Mouse (Mus musculus): Measurements from ENCODE around the gene BC024978.

BC024978 gene

DNA sequence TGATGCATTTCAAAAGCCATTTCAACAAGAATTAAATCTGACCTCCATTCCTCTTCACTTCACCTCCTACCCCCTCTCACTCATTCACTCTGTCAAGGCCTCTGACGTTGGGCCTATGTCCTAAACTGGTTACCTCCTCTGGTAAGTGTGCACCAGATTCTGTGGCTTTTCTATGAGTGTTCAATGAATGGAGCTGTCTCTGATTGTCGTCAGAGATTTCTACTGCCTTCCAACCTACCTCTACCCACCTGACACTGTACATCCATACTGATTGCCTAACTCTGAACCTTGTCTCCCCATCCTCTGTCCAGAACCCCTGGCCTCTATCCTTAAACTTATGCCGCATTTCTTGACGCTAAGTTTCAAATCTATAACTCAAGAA is 17.6 kb upstream of the BC024978 start:
- no peak for DNase-seq (ENCODE audit: extremely low spot score)

DNA sequence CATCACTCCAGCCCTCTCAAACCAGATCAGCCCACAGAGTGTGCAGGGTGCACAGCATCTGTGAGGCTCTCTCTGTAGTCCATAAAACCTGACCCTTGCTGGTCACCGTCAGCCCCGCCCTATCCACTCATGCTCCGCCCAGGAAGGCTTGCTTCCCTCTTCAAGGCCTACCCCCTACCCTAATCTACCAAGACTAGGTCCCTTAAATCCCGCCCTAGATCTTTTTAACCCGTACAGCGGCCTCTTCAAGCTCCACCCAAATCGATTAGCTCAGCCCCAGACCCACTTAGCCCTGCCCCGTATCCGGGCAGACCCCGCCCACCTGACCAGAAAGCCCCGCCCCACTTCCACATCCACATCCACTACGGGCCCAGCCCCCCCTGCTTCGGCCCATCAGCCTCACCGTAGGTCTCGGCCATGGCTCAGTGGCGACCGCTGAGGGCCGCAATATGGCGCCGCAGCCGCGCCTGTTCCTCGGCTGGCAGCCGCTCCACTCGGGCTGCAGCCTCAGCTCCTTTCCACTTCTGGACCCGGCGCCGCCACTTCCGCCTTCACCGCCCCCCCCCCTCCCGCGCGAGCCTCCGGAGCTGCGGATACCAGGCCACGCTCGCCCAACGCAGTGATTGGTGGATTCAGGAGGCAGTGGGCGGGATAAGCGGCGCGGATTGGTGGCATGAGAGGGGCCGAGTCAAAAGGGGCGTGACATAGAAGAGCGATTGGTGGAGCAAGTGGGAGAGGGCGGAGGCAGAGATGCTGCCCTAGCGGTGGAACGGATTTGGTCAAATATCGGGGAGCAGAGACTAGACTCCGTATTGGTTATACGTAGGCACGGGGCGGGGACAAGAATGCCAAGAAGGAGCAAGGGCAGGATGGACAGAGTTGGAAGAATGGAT is 17.0 kb upstream of the BC024978 start, which contains the start of gene Rab4b:
Gene Rab4b (minus strand): TSS at position 573 of the 893 bp plus-strand sequence.
- DNase-seq (ENCODE audit: extremely low spot score) = peak; percentile 100

DNA sequence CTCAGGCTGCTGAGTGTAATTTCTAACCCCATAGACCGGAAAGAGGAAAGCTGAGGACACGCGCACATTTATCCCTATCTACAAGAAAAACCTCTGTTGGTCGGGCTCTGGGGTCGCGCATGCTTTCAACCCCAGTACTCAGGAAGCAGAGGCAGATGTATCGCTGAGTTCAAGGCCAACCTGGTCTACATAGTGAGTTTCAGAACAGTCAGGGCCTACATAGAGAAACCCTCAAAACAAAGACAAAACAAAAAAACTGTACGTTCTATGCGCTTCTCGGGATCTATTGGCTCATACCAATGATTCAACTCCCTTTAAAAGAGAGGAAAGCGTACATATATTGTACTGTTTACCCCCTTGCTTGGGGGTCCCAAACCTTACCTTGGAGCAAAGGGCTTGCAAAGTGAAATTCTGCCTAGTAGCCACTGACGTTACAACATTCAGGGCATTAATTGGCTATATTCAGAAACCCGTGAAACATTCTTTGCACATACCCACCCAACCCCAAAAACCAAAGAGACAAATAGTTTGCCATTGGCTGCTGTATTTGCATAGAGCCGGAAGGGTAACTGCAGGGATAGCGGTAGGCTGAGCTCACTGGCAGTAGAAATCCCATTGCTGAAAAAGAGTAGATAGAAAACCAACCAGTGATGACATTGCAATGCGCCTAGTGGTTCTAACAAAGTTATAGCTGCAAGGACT is 16.2 kb upstream of the BC024978 start:
- DNase-seq (ENCODE audit: extremely low spot score) = no peak

DNA sequence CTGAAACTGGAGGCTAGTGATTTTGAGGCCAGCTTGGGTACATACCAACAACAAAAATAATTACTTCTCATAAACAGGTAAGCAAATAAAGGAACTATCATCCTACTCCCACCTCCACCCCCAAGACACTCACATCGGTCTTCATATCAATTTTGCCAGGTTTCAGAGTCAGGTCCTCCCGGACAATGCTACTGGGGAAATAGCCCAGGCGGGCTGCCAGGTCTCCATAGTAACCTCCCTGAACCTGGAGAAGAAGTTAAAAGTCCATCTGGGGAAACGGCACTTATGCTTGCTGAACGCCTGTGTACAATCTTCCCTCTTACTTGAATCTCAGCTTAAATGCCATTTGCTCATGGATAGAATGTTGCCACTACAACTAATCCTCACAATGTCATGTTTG is 15.5 kb upstream of the BC024978 start:
- no peak for DNase-seq (ENCODE audit: extremely low spot score)

DNA sequence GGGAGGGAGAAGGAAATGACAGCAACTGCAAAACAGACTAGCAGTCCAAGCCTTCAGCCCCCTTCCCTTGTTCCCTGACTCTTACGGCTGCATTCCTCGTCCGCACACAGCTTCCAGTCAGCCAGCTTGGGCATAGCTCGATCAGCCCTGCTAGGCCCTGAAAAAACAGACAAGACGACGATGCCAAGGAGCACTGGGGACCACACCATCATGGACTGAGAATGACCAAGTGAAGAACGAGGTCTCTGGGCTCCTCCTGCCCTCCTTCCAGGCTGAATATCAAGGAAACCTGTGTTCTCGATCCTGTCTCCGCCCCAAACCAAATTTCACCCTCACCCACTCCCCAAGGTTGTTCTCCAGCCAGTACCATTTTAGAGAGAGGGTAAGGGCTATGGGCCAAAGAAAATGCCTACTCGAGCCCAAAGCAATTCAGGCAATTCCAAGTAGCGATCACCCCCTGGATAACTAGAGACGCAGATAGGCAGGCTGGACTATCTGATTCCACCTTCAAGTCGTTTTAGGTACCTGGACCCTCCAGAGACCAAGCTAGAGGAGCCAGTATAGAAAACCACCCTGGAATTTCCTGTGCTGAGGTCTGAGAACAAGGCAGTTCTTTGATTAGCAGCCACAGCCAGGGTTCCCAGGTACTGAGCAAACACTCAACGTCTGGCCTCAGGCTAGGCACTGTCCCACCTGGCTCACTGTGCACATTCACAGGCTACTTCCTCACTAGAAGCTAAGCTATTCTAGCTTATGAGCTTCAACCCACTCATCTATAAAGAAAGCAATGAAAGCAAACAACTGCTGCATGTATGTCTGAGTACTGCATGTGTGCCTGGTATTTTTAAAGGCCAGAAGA is 14.5 kb upstream of the BC024978 start, which contains the start of the genes Gm21983 and Mia:
Gene Gm21983 (minus strand): TSS at position 250 of the 859 bp plus-strand sequence.
Gene Mia (minus strand): TSS at position 321 of the 859 bp plus-strand sequence.
- no peak for DNase-seq (ENCODE audit: extremely low spot score)

DNA sequence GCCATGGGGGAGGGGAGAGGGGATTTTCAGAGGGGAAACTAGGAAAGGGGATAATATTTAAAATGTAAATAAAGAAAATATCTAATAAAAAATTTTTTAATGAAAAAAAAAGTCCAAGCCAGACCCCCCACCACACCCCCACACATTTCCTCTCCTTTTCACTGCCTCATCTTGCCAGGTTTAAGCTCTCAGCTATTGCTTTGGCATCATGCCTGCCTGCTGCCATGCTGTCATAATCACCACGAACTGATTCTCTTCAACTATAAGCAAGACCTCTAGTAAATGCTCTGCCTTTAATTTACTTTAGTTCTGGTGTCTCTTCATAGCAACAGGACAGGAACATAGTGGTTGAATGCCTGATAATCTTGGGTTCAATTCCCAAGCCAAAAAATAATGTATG is 13.1 kb upstream of the BC024978 start:
- DNase-seq (ENCODE audit: extremely low spot score) = no peak

DNA sequence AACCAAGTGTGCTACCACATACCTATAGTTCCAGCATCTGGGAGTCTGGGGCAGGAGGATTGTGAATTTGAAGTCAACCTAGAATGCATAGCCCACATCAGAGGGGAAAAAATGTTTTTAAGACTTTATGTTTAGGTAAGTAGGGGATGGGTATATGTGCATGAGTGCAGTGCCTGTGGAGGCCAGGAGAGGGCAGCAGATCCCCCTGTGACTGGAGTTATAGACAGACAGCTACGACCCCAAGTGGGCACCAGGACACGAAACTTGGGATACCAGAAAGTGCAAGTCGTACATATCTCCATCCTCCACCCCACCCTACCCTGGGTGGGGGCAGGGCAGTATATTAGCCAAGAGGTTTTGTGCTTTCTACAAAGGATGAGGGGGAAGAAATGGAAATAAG is 10.6 kb upstream of the BC024978 start:
- DNase-seq (ENCODE audit: extremely low spot score) = peak; percentile 60

DNA sequence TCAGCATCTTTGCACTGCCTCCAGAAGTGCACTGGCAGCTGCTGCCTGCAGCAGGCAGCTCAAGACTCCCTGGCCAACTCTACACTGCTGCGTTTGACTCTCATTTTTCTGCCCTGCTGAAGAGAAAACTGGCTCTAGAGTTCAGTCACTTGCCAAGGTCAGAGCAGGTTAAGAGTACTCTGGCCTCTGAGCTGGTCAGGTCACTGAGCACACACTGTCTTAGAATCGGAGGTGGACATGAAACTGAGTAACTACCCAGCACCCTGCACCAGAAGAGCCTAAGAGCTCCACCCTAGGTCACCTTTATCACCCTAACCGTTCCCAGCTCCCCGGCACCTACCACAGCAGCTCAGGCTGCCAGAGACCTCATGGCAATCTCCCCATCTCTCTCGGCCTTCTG is 9.6 kb upstream of the BC024978 start:
- no peak for DNase-seq (ENCODE audit: extremely low spot score)

DNA sequence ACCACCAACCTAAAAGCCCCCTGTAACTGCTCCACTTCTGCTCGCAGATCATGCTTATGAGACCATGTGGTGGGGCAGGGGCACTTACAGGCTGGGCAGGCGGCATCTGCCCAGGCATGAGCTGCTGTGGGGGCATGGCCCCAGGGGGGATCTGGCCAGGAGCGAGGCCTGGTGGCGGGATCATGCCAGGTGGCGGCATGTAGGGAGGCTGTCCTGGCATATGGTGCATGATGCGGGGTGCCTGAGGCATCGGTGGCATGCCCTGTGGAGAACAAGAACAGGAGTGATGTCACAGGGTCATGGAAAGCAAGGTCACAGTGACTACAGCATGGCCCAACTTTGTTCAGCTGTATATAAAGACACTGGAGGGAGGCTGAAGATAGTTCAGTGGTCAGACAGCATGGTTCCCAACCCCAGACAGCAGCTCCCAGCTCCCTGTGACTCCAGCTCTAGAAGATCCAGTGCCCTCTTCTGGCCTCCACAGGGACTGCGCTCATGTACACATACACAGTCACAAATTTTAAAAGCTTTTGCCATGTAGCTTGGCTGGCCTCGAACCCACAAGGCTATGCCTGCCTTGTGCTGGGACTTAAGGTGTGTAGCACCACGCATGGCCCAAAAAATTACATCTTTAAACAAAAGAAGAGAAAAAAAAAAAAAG is 6.2 kb upstream of the BC024978 start:
- no peak for DNase-seq (ENCODE audit: extremely low spot score)

DNA sequence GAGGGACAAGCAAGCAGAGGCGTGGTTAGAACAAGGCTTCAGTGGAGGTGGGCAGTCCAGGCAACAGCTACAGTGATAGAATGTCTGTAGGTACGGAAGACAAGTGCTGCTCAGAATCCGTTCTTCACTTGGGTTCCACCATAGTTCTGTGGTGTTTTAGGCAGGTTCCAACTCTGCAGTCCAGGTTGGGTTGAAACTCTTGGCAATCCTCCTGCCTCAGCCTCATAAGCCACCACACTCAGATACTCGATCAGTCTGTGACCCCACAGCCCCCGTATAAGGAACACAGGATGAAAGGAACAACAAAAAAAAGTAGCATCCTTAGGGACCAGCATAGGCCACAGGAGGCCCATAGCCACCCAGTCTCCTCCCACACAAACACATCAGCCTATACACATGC is 3.1 kb upstream of the BC024978 start:
- no peak for DNase-seq (ENCODE audit: extremely low spot score)

DNA sequence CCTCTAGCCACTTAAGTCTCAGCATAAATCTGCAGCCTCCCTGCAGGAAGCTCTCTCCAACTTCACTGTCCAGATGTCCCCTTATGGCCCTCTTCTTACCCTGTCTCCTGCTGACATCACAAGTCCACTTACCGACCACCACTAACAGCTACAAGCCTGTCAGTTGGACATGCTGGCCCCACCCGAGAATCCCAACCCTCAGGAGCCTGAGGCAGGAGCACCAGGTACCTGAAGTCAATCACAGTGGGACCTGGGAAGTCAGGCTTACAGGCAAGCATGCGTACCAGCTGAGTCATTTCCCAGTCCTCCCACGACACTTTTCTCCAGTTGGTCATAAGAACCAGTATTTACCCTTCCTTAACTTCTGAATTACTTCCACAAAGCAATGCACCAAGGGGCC is 1.9 kb upstream of the BC024978 start:
- DNase-seq (ENCODE audit: extremely low spot score) = no peak

DNA sequence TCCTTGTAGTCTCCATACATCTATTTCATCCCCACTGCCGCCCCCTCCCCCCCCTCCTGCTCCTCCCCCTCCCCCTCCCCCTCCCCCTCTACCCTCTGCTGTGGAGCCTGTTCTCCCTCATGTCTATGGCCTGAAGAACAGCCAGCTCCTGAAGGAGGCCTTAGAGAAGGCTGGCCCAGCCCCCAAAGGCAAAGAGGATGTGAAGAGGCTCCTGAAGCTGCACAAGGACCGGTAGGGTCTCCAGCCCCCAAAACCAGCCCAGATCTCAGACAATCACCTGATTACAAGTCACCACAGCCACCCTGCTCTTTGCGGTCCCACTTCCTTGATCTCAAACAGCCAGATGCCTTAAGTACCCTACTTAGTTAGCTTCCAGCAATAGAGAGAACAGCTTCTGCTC is 1.6 kb downstream of the BC024978 start:
- no peak for DNase-seq (ENCODE audit: extremely low spot score)

DNA sequence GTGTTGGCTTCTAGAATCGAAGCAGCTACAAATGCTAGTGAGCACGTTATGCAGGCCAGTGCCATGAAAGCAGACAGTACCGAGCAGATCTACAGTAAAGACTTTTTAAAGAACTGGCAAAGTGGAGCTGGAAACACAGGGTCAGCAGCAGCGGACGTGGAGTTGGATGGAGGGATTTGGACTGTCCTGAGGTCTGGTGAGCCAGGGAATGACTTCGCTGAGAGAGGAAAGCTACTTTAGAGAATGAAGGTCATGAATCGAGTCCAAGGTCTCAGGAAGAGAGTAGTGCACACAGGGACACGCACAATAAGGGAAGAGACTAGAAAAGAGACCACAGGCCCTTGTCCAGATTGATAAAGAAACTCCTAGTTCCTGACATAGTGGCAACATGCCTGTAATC is 2.1 kb downstream of the BC024978 start:
- DNase-seq (ENCODE audit: extremely low spot score) = no peak

DNA sequence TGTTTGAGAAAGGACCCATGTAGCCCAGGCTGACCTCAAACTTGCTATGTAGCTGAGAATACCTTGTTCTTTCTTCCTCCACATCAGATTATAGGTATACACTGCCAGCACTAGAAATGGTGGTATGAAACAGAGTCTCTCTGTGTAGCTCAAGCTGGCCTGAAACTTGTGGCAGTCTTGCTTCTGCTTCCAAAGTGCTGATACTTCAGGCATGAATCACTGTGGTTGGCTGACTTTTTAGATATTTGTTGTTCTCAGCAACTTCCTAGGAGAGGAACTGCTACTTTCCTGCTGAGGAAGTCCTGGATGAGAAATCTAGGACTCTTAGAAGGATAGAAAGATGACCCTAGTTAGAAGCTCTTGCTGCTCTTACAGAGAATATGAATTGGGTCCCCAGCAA is 2.8 kb downstream of the BC024978 start:
- no peak for DNase-seq (ENCODE audit: extremely low spot score)

DNA sequence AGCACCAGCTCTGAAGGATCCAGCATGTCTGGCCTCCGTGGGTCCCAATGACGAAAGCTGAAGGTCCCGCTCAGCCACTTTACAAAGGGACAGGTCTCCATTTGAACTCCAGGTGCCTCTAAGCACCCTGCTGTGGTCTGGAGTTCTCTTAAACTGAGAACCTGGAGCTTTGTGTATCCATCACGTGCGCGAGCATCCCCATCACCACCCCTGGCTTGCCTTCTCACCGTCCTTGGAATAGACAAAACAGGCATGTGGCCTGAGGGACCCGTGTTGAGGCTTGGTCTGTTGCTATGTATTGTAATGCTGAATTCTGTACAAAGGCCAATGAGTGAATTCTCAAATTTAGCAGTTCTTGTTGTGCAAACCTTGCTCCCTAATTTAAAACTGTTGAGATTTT is 3.2 kb downstream of the BC024978 start:
- no peak for DNase-seq (ENCODE audit: extremely low spot score)

DNA sequence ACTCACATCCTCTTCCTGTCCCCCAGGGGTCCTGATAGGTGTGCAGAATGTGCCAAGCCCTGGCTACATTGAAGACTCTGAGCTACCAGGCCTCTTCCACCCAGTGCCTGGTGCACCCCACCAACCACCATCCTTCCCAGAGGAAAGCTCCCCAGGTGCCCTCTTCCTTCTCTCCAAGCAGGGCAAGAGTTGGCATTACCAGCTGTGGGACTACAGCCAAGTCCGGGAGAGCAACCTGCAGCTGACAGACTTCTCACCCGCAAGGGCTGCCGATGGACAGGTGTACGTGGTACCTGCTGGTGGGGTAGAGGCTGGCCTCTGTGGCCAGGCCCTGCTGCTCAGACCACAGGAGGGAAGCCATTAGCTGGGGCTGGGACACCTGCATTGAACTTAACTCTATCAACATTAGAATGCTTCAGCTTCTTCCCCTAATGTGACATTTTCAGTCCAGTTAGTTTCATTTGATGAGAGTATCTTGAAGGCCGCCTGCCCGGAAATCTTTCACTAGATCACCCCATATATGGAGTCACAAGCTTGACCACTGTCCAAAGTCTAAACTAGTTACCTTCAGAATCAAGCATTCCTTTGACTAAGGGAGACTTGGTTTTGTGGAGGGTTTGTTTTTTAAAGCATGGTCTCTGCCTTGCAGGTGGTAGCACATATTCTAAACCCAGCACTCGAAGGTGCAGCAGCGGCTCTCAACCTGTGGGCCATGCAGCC is 8.3 kb downstream of the BC024978 start:
- DNase-seq (ENCODE audit: extremely low spot score) = no peak

DNA sequence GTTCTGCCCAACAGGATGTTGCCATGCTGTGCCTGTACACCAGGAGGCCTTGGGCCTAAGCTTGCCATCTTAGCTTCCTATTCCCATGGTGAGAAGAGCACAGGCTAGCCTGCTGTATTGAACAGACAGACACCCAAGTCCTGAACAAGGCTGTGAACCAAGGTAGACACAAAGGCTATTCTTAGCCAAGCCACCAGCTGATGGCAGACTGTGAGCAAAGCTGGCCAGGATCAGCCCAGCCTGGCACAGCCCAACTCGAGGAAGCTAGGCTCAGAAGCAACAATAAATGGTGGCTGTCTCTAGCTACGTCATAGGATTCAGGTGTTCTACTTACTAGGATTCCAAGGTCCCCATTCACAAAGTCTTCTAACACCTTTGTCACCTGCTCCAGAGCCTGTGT is 17.0 kb downstream of the BC024978 start:
- DNase-seq (ENCODE audit: extremely low spot score) = no peak

DNA sequence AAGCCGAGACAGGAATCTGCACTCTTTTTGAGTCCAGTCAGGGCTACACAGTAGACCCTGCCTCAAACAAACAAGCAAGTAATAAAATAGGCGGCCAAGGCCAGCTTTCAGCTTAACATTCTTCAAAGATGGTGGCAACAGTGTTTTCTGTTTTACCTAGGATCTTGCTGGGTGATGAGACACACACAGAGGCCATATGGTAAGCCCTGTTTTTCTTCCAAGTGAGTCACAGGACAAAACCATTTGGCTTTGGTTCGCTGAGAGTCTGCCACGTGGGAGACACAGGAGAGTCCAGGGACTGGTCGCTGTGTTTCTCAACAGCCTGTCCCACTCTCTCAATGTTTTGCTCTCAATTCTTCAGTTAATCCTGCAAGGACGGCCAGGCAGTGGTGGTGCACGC is 23.0 kb downstream of the BC024978 start:
- no peak for DNase-seq (ENCODE audit: extremely low spot score)

DNA sequence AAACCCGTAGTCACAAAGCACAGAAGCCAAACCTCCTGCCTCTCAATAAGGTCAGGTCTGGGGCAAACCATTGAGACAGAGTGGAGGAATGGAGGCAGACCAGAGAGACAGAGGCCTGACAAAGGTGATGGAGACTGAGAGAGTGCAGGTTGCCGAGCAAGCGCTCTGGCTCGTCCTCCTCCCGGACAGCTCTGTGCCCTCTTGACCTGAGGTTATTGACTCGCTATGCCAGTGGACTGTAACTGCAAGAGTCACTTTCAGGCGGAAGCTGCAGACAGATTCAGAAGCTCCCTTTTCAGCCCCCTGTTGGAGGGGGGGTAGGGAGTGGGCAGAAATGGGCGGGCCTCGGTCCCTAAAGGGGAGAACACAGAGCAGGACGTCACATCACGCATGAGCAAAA is 24.4 kb downstream of the BC024978 start:
- no peak for DNase-seq (ENCODE audit: extremely low spot score)

DNA sequence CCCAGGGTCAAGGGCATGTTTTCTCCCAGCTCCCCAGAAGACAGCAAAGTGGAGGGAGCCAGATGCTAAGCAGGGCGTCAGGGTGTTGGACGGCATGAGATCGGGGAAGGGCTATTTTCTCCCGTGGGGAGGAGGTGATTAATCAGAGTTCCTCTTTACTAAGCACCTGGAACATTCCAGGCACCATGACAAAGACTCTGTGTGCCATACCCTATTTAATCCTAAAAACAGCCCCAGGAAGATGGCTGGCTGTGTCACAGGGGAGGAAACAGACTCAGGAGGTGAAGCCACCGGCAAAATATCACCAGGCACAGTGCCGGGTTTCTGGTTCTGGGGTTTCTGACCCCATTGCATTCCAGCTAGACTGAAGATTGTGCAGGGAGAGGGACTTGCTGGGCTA is 26.4 kb downstream of the BC024978 start:
- no peak for DNase-seq (ENCODE audit: extremely low spot score)

DNA sequence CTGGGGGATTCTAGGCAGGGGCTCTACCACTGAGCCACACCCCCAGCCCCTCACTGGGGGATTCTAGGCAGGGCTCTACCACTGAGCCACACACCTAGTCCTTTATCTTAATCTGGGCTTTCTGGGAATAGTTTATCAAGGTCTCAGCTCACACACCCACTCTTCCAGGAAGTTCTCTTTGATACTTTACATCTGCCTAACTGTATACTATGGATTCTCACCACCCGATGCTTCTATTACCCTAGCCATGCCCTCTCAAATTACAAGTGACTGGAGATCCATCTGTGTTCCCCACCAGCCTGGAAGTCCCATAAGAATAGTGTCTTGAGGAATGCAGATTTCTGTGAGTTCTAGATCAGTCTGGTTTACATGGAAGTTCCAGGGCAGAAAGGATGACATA is 27.0 kb downstream of the BC024978 start:
- DNase-seq (ENCODE audit: extremely low spot score) = no peak
